Mouse (Mus musculus) cortical plate, adult 2 months (tissue): ENCODE data around the gene Gal3st1.

Experiments
- CTCF ChIP-seq: fragments of 200-500 bp; IDR thresholded peaks from 2 replicates; pipeline ENCODE4 v1.5.1; 2011; ENCODE audit warnings: mild to moderate bottlenecking, control low read depth, low read length; ENCODE audit not compliant: insufficient read depth; ENCODE audit errors: extremely low read depth
- POLR2A ChIP-seq: fragments of 200-500 bp; IDR thresholded peaks from 2 replicates; pipeline ENCODE4 v1.6.1; 2011; ENCODE audit warnings: mild to moderate bottlenecking, low read length, control low read depth; ENCODE audit not compliant: insufficient read depth; ENCODE audit errors: extremely low read depth

DNA sequence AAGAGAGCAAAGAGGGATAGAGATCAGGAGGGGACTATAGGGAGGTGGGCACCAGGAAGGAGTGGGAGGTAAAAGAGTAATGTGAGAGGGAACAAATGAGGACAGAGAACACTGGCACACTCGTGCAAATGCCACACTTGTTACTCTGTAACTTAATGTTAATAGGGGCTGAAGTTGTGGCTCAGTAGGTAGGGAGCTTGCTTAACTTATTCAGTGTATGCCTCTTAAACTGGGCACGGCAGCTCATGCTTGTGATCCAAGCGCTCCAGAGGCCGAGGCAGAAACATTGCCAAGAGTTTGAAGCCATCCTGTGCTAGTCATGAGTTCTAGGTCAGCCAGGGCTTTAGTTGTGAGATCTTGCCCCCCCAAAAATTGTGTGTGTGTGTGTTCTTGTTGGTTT, 48.3 kb upstream of the Gal3st1 start:
- TF ChIP-seq CTCF, result no peak
- TF ChIP-seq POLR2A, result no peak
